Mouse (Mus musculus): Measurements from ENCODE around the gene Map2k5.

GRCm38 (mm10) chr9:63143641-63144501 lies 233.8 kb downstream of the Map2k5 start:
- TF ChIP-seq CTCF (IDR thresholded peaks at IDR 0.05; ENCODE audit: extremely low read depth, insufficient read depth, insufficient read length, insufficient replicate concordance) (no peak), POLR2A (IDR thresholded peaks at IDR 0.05; ENCODE audit: low read depth, low read length) (no peak)
